Mouse (Mus musculus) small intestine, adult 2 months (tissue): ENCODE data around the gene Catsperg1.

Source experiments
- CTCF ChIP-seq: fragments of 200-500 bp; IDR thresholded peaks from 2 replicates; pipeline ENCODE4 v1.5.1; 2012; ENCODE audit warnings: low read depth, mild to moderate bottlenecking, control low read depth, inconsistent platforms, low read length, moderate library complexity, mixed read lengths; ENCODE audit not compliant: insufficient replicate concordance, insufficient read length; ENCODE audit errors: extremely low read depth
- POLR2A ChIP-seq: fragments of 200-500 bp; IDR thresholded peaks from 2 replicates; pipeline ENCODE4 v1.6.1; 2012; ENCODE audit warnings: low read depth, mild to moderate bottlenecking, control low read depth, inconsistent platforms, low read length, moderate library complexity

- TF ChIP-seq CTCF (no peak), POLR2A (no peak)
These were observed 67.0 kb downstream of the Catsperg1 start for GRCm38 (mm10) chr7:29146625-29147367.
